Mouse (Mus musculus) thymus, adult 2 months (tissue): Measurements from ENCODE around the gene Sdcbp2.

ENCODE experiments used
- CTCF ChIP-seq: fragments of 200-500 bp; IDR thresholded peaks from 2 replicates; pipeline ENCODE4 v1.5.1; 2012; ENCODE audit warnings: mild to moderate bottlenecking, control low read depth, low read length, moderate library complexity, borderline replicate concordance; ENCODE audit not compliant: control insufficient read depth, poor library complexity, insufficient read depth; ENCODE audit errors: extremely low read depth
- POLR2A ChIP-seq: fragments of 200-500 bp; IDR thresholded peaks from 2 replicates; pipeline ENCODE4 v1.6.1; 2012; ENCODE audit warnings: mild to moderate bottlenecking, low read length, control low read depth, moderate library complexity; ENCODE audit not compliant: control insufficient read depth, poor library complexity, insufficient read depth; ENCODE audit errors: extremely low read depth

DNA sequence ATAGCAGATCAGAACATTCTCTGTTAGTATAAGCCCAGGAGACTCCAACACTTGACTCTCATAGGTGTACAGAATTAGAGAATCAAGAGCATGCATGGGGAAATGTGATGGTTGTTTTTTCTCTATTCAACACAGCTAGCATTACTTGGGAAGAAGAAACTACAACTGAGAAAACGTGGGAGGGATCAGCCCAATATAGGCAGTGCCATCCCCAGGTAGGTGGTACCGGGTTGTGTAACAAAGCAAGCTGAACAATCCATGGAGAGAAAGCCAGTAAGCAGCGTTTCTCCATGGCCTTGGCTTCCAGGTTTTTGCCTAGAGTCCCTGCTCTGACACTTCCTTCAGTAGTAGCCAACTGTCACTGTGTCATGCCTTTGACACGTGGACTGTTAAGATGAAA is 33.8 kb upstream of the Sdcbp2 start:
- TF ChIP-seq CTCF, result no peak
- no peak for TF ChIP-seq POLR2A
